Mouse (Mus musculus) brain, adult 10 weeks (tissue): ENCODE measurements around the gene Fmo1. TPM values are rescaled to one million over a fixed set of nuclear protein-coding genes. Genes with fewer than 3 reads are reported as not detected.

ENCODE experiments used
- polyA plus RNA-seq: library from polyadenylated mRNA; stranded (reverse); fragments of 350-450 nt; fragmentation: Illumina TruSeq; extraction: RNeasy Lipid Tissue Mini Kit (QIAGEN cat#74804); gene quantifications from one replicate; pipeline ENCODE4 v1.2.3, GENCODE M21; 2015; ENCODE audit warnings: low read depth, low replicate concordance

Fmo1 gene
- polyA plus RNA-seq: 9.8 TPM

DNA sequence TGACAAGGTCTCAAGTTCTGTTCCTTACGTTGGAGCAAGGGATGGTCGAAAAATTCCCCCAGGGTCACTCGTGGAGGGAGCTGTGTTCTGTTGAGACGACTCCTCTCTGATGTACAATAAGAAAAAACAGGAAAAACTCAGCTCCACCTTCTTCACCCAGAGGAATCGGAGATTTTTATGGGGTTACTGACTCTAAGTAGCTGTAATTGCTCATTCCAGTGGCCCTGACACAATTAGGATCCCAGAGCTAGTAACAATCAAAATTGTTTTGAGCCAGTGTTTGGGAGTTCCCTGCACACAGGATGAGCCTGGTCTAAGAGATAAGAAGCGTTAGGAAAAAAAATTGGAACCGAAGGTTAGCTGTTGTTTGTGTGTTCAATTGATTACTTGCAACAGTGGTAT is at the start of gene Fmo1:
Gene Fmo1 (minus strand): TSS at position 331 of the 402 bp plus-strand sequence.

DNA sequence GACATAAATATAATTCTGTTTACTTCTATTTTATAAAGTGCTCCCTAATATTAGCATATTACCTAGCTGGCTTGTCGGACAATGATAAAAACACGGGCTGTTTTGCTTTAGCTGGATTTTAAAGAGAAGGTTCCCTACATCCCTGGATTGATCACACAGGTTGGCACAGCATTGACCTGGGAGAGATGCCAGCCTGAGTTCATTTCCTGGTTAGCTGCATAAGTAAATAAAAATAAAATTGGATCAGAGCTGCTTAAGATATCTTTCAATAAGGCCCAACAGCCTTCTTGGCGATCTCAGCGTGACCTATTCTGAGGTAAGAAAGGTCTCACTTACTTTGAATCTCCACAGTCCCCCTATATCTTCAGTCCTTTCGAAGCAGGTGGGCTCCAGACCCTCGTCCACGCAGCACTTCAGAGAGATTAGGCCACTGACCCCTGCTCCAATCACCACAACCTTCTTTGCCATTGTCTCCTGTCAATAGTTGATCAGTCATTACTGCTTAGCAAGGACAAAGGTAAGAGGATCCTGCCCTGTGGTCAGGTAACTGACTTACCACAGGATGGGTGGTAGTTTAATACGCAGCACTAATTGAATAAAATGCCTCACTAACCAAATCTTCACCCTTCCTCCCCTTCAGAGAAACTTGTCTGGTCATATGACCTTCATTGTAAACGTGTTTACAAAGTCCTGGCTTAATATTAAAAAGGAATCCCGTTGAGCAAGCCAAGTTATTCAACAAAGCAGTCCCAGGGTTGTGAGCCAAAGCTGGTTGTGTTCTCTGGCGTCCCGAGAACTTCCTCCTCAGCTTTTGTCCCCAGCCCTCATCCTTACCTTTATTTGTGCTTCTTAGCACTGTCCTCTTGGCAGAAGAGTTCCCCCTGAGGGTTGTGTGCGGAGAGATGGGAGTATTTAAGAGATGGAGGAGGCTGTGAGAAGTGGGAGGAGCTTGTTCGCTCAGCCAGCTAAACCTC is 31.7 kb upstream of the Fmo1 start, which contains the start of gene Fmo2:
Gene Fmo2 (minus strand): TSS at position 889 of the 974 bp plus-strand sequence.

DNA sequence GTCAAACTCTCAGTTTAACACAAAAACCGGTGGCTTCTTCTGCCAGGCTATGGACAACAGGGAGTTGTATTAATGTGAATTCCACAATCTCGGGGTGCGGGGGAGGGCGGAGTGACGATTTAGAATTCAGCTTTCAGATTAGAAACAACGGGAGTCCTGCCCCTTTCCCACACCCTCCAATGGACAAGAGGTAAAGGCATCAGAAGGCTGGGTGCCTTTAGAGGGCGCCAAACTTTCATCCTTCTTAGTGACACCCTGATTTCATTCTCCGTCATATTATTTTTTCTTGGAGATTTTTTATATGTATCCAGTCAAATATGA is 52.6 kb downstream of the Fmo1 start, which contains the start of gene Fmo4:
Gene Fmo4 (minus strand): TSS at position 137 of the 321 bp plus-strand sequence.

Other genes starting within 250 kb of the Fmo1 start
- 23.8 TPM for gene Myoc, start 227.5 kb downstream of the Fmo1 start, polyA plus RNA-seq
- gene Myocos, start 208.4 kb downstream of the Fmo1 start, polyA plus RNA-seq: not detected
- 51.7 TPM for gene Prrc2c, start 126.1 kb downstream of the Fmo1 start, polyA plus RNA-seq
- not detected for gene Fmo4, start 52.6 kb downstream of the Fmo1 start, polyA plus RNA-seq
- 1.1 TPM for gene Fmo2, start 32.1 kb upstream of the Fmo1 start, polyA plus RNA-seq
- not detected for gene Fmo6, start 70.9 kb upstream of the Fmo1 start, polyA plus RNA-seq
- gene Fmo3, start 117.9 kb upstream of the Fmo1 start, polyA plus RNA-seq: not detected
- gene Mroh9, start 219.1 kb upstream of the Fmo1 start, polyA plus RNA-seq: not detected